Mouse (Mus musculus) heart, postnatal 0 days (tissue): ENCODE results near the gene Mapt. TPM values are rescaled to one million over a fixed set of nuclear protein-coding genes. Genes with fewer than 3 reads are reported as not detected.

Experiments used
- ATAC-seq: fragments of 200-750 bp; cut with Nextera tagmentation; 2 replicates; pipeline ENCODE4 v1.8.0; 2017; ENCODE audit warnings: low read depth, moderate number of reproducible peaks, moderate library complexity; ENCODE audit not compliant: insufficient read depth
- DNase-seq: peaks from one replicate; pipeline ENCODE4 v3.0.0-alpha.2; 2016; ENCODE audit warnings: low spot score
- H3K27ac ChIP-seq: fragments of 300-500 bp; sonication (generic); 2 replicates; pipeline ENCODE4 v1.5.1; 2014; ENCODE audit warnings: low read depth, mild to moderate bottlenecking
- H3K27me3 ChIP-seq: fragments of 300-500 bp; sonication (generic); 2 replicates; pipeline ENCODE4 v1.6.1; 2014; ENCODE audit warnings: low read length, mixed read lengths; ENCODE audit not compliant: control insufficient read depth, insufficient read depth
- H3K36me3 ChIP-seq: fragments of 300-500 bp; sonication (generic); replicated peaks from 2 replicates; pipeline ENCODE4 v1.6.1; 2014; ENCODE audit warnings: low read length, mixed read lengths; ENCODE audit not compliant: control insufficient read depth, insufficient read depth
- H3K4me1 ChIP-seq: fragments of 300-500 bp; sonication (generic); 2 replicates; pipeline ENCODE4 v1.6.1; 2014; ENCODE audit warnings: antibody characterized with exemption; ENCODE audit not compliant: control insufficient read depth, insufficient read depth
- H3K4me2 ChIP-seq: fragments of 300-500 bp; sonication (generic); 2 replicates; pipeline ENCODE4 v1.6.1; 2014; ENCODE audit warnings: low read depth, mild to moderate bottlenecking, low read length, moderate library complexity
- H3K4me3 ChIP-seq: fragments of 300-500 bp; sonication (generic); 2 replicates; pipeline ENCODE4 v1.5.1; 2014; ENCODE audit warnings: low read depth, low read length
- H3K9ac ChIP-seq: fragments of 300-500 bp; sonication (generic); replicated peaks from 2 replicates; pipeline ENCODE4 v1.6.1; 2014; ENCODE audit warnings: low read depth, low read length, mixed read lengths
- H3K9me3 ChIP-seq: fragments of 300-500 bp; sonication (generic); replicated peaks from 2 replicates; pipeline ENCODE4 v1.6.1; 2016; ENCODE audit warnings: low read length; ENCODE audit not compliant: control insufficient read depth
- CTCF ChIP-seq: IDR thresholded peaks from 2 replicates; pipeline ENCODE4 v1.5.1; 2016; ENCODE audit warnings: antibody characterized with exemption, control low read depth, low read depth
- EP300 ChIP-seq: IDR thresholded peaks from 2 replicates; pipeline ENCODE4 v1.6.1; 2016; ENCODE audit warnings: antibody characterized with exemption, low read depth
- WGBS: fragments of 180-500 bp; shearing (Covaris S2); extraction: QIAGEN DNeasy Blood & Tissue Kit; methylation state at CpG from one replicate; pipeline ENCODE4 v1.1.7; 2014; 5-methylcytosine and 5-hydroxymethylcytosine counted together
- polyA plus RNA-seq: library from polyadenylated mRNA; unstranded; fragments of >200 nt; fragmentation: Nextera tagmentation; extraction: Ambion mirVana; gene quantifications from 2 replicates; pipeline ENCODE4 v1.2.1, GENCODE M21; 2015
- total RNA-seq: library from RNA; depleted of rRNA; stranded (reverse); fragments of >200 nt; gene quantifications from 2 replicates; pipeline ENCODE4 v1.2.3, GENCODE M21; 2014; ENCODE audit warnings: low replicate concordance

Gene Mapt
- total and polyA plus RNA-seq, 2 experiments from 2014 or later, result 0.23 to 0.63 TPM

- no peak for ATAC-seq
- Histone ChIP-seq H3K27me3 (no peaks in the 10 kb centered on the region), H3K4me1 (no peaks in the 10 kb centered on the region), H3K4me2 (no peak overlapping the region), H3K9ac (no peak overlapping the region), H3K4me3 (no peak overlapping the region), H3K9me3 (no peaks in the 10 kb centered on the region), H3K36me3 (no peaks in the 10 kb centered on the region), H3K27ac (no peak overlapping the region)
- no peak for DNase-seq
- WGBS, result 71% methylated on average over 10 of the region's 10 CpGs
- TF ChIP-seq CTCF, result no peak
- no peak for TF ChIP-seq EP300
These were observed 23.3 kb downstream of the Mapt start for GRCm38 (mm10) chr11:104254408-104255039.

- ATAC-seq (no peak), DNase-seq (no peak)
- H3K4me3 ChIP-seq, result no peak overlapping the region
- no peak overlapping the region for H3K27ac ChIP-seq
- no peak overlapping the region for H3K4me2 ChIP-seq
- H3K4me1 ChIP-seq, result no peaks in the 10 kb centered on the region
- no peak overlapping the region for H3K9ac ChIP-seq
- no peaks in the 10 kb centered on the region for H3K27me3 ChIP-seq
- H3K36me3 ChIP-seq, result no peaks in the 10 kb centered on the region
- no peak for TF ChIP-seq CTCF
- H3K9me3 ChIP-seq, result no peaks in the 10 kb centered on the region
- 73% methylated on average over 2 of the region's 2 CpGs for WGBS
These were observed 25.0 kb downstream of the Mapt start for GRCm38 (mm10) chr11:104256179-104256578.

- Histone ChIP-seq H3K27me3 (no peaks in the 10 kb centered on the region), H3K4me2 (no peak overlapping the region), H3K36me3 (no peaks in the 10 kb centered on the region), H3K9me3 (no peaks in the 10 kb centered on the region), H3K27ac (no peak overlapping the region), H3K4me3 (no peak overlapping the region), H3K9ac (no peak overlapping the region), H3K4me1 (no peaks in the 10 kb centered on the region)
- no peak for TF ChIP-seq CTCF
- no peak for TF ChIP-seq EP300
- ATAC-seq (no peak), DNase-seq (no peak)
- 38% methylated on average over 4 of the region's 4 CpGs for WGBS
These were observed 27.8 kb downstream of the Mapt start for GRCm38 (mm10) chr11:104258991-104259390.

GRCm38 (mm10) chr11:104264683-104265082 lies 33.5 kb downstream of the Mapt start:
- H3K36me3 ChIP-seq, result no peaks in the 10 kb centered on the region
- TF ChIP-seq EP300 (no peak), CTCF (no peak)
- no peaks in the 10 kb centered on the region for H3K9me3 ChIP-seq
- H3K27me3 ChIP-seq, result no peaks in the 10 kb centered on the region
- H3K27ac ChIP-seq, result no peak overlapping the region
- no peak for ATAC-seq
- peaks cover 4% of the 10 kb centered on the region; the same call in 1 of the 2 replicates for H3K4me1 ChIP-seq
- WGBS, result 78% methylated on average over 6 of the region's 6 CpGs
- H3K9ac ChIP-seq, result no peak overlapping the region
- H3K4me3 ChIP-seq, result no peak overlapping the region
- no peak for DNase-seq
- no peak overlapping the region for H3K4me2 ChIP-seq

GRCm38 (mm10) chr11:104265669-104266068 lies 34.5 kb downstream of the Mapt start:
- no peak for ATAC-seq

GRCm38 (mm10) chr11:104267380-104267779 lies 36.2 kb downstream of the Mapt start:
- no peaks in the 10 kb centered on the region for H3K27me3 ChIP-seq
- H3K9ac ChIP-seq, result no peak overlapping the region
- 77% methylated on average over 11 of the region's 11 CpGs for WGBS
- peaks cover 4% of the 10 kb centered on the region; the same call in 1 of the 2 replicates for H3K4me1 ChIP-seq
- ATAC-seq (no peak), DNase-seq (no peak)
- H3K4me3 ChIP-seq, result no peak overlapping the region
- no peak overlapping the region for H3K4me2 ChIP-seq
- TF ChIP-seq CTCF, result no peak
- TF ChIP-seq EP300, result no peak
- no peaks in the 10 kb centered on the region for H3K9me3 ChIP-seq
- H3K27ac ChIP-seq, result no peak overlapping the region
- no peaks in the 10 kb centered on the region for H3K36me3 ChIP-seq

More at GRCm38 (mm10) chr11:104265669-104266068, 34.5 kb downstream of the Mapt start:
- Histone ChIP-seq H3K36me3 (no peaks in the 10 kb centered on the region), H3K9ac (no peak overlapping the region), H3K27me3 (no peaks in the 10 kb centered on the region), H3K4me3 (no peak overlapping the region), H3K4me2 (no peak overlapping the region), H3K9me3 (no peaks in the 10 kb centered on the region), H3K4me1 (peaks cover 4% of the 10 kb centered on the region; the same call in 1 of the 2 replicates), H3K27ac (no peak overlapping the region)
- DNase-seq, result no peak
- TF ChIP-seq CTCF (no peak), EP300 (no peak)
